In genomic region chr1:155796757-155797405, GRCm38 (mm10) we compare ENCODE assay signal across 25 mouse cellular contexts. TPM values are rescaled to one million over a fixed set of nuclear protein-coding genes. Genes with fewer than 3 reads are reported as not detected.
DNase-seq lines count a peak whose midpoint lies in the region; ATAC-seq and TF ChIP-seq lines count a peak whose summit lies in the region.
"Had no signal": no experiment of that assay in that cellular context is flagged by ENCODE, and none has a peak within 500 bp of the region (broad histone marks: within the 10 kb centered on the region; RNA-seq: fewer than 3 reads in every experiment).

No protein-coding gene starts in this region.

- H3K4me1 ChIP-seq in forebrain, embryonic 13.5 days, result no peaks in the 10 kb centered on the region
- H3K4me1 ChIP-seq in forebrain, embryonic 10.5 days, result 0 out of 2 replicates have a peak, but pooled peaks cover 8% of the 10 kb centered on the region
- no peaks in the 10 kb centered on the region for H3K4me1 ChIP-seq in limb, embryonic 11.5 days (ENCODE audit: control insufficient read depth, insufficient read depth, low read length)
- peaks cover 3% of the 10 kb centered on the region; the same call in 1 of the 2 replicates for H3K4me1 ChIP-seq in limb, embryonic 10.5 days
- peaks cover 0 to 7% of the 10 kb centered on the region in 2 experiments; a peak in 3 of 4 replicates for H3K4me1 ChIP-seq in liver, embryonic 14.5 days (replicated peaks; ENCODE audit: control insufficient read depth in 2 of 2, insufficient read depth in 2 of 2, low read length in 1 of 2)
- H3K4me1 ChIP-seq: limb, embryonic 13.5 days; neural tube, embryonic 13.5 days had no signal

- no peak for TF ChIP-seq EP300 in liver, embryonic 14.5 days (IDR thresholded peaks at IDR 0.05; ENCODE audit: low read depth)

- no peaks in the 10 kb centered on the region for H3K9me3 ChIP-seq in forebrain, embryonic 13.5 days (replicated peaks)
- no peaks in the 10 kb centered on the region for H3K9me3 ChIP-seq in forebrain, embryonic 10.5 days
- H3K9me3 ChIP-seq in limb, embryonic 11.5 days (ENCODE audit: control insufficient read depth, low read length), result no peaks in the 10 kb centered on the region
- H3K9me3 ChIP-seq in limb, embryonic 10.5 days (replicated peaks), result no peaks in the 10 kb centered on the region
- H3K9me3 ChIP-seq in liver, embryonic 14.5 days (ENCODE audit: control insufficient read depth, low read length), result no peaks in the 10 kb centered on the region
- H3K9me3 ChIP-seq: limb, embryonic 13.5 days; neural tube, embryonic 13.5 days had no signal

- 72% methylated on average over 11 of the region's 11 CpGs for WGBS in forebrain, embryonic 13.5 days
- 83% methylated on average over 11 of the region's 11 CpGs for WGBS in forebrain, embryonic 10.5 days
- WGBS in limb, embryonic 11.5 days, result 81% methylated on average over 11 of the region's 11 CpGs
- WGBS in limb, embryonic 10.5 days, result 84% methylated on average over 11 of the region's 11 CpGs
- 55% methylated on average over 11 of the region's 11 CpGs for WGBS in liver, embryonic 14.5 days (ENCODE audit: insufficient replicate concordance)

- no peak overlapping the region for H3K4me2 ChIP-seq in forebrain, embryonic 13.5 days
- no peak overlapping the region for H3K4me2 ChIP-seq in limb, embryonic 11.5 days (ENCODE audit: low read depth, severe bottlenecking)
- H3K4me2 ChIP-seq in liver, embryonic 14.5 days (ENCODE audit: low read depth), result no peak overlapping the region
- H3K4me2 ChIP-seq: limb, embryonic 13.5 days; neural tube, embryonic 13.5 days had no signal

- H3K9ac ChIP-seq in forebrain, embryonic 13.5 days, result no peak overlapping the region
- no peak overlapping the region for H3K9ac ChIP-seq in limb, embryonic 11.5 days (ENCODE audit: low read length)
- H3K9ac ChIP-seq in liver, embryonic 14.5 days (replicated peaks), result no peak overlapping the region
- H3K9ac ChIP-seq: limb, embryonic 13.5 days; neural tube, embryonic 13.5 days had no signal

- no peaks in the 10 kb centered on the region for H3K27me3 ChIP-seq in forebrain, embryonic 13.5 days
- H3K27me3 ChIP-seq in forebrain, embryonic 10.5 days (ENCODE audit: poor library complexity, severe bottlenecking), result no peaks in the 10 kb centered on the region
- no peaks in the 10 kb centered on the region for H3K27me3 ChIP-seq in limb, embryonic 11.5 days (ENCODE audit: control insufficient read depth, insufficient read depth, low read length)
- H3K27me3 ChIP-seq in limb, embryonic 10.5 days (ENCODE audit: low read depth, poor library complexity, severe bottlenecking), result no peaks in the 10 kb centered on the region
- no peaks in the 10 kb centered on the region for H3K27me3 ChIP-seq in liver, embryonic 14.5 days (ENCODE audit: control insufficient read depth, insufficient read depth, low read length)
- H3K27me3 ChIP-seq: limb, embryonic 13.5 days; neural tube, embryonic 13.5 days had no signal

- no peak overlapping the region for H3K4me3 ChIP-seq in forebrain, embryonic 13.5 days
- H3K4me3 ChIP-seq in forebrain, embryonic 10.5 days, result no peak overlapping the region
- no peak overlapping the region for H3K4me3 ChIP-seq in limb, embryonic 11.5 days (ENCODE audit: low read depth, low read length)
- no peak overlapping the region for H3K4me3 ChIP-seq in limb, embryonic 10.5 days
- no peak overlapping the region for H3K4me3 ChIP-seq in liver, embryonic 14.5 days (ENCODE audit: insufficient read depth in 1 of 2, low read depth in 2 of 2, low read length in 2 of 2)
- H3K4me3 ChIP-seq: erythroblast, embryonic 14.5 days; left cerebral cortex, adult 2 months; limb, embryonic 13.5 days; neural tube, embryonic 13.5 days had no signal

- no peak for TF ChIP-seq CTCF in liver, embryonic 14.5 days (IDR thresholded peaks at IDR 0.05; ENCODE audit: low read depth)

- DNase-seq in forebrain, embryonic 10.5 days (ENCODE audit: extremely low spot score, low spot score), result no peak
- DNase-seq in limb, embryonic 11.5 days (ENCODE audit: low spot score), result no peak
- DNase-seq in limb, embryonic 10.5 days (ENCODE audit: low spot score), result no peak
- DNase-seq in c-Kit-positive CD71-positive TER-119-positive erythroid progenitor cells, embryonic 14.5 days (ENCODE audit: low spot score), result peak; percentile 28
- DNase-seq in liver, embryonic 14.5 days (ENCODE audit: low read depth in 3 of 3, low spot score in 3 of 3), result no peak
- DNase-seq in right cerebral cortex, adult 2 months (ENCODE audit: low spot score in 2 of 2), result no peak
- no peak for DNase-seq in layer of hippocampus, adult 8-10 months (ENCODE audit: low spot score in 2 of 2)
- DNase-seq: adrenal gland, postnatal 10 days; cerebellum, postnatal 36 days; gastrocnemius, postnatal 10 days; kidney, adult 11 months; right cerebral cortex, postnatal 14 days; thymus, postnatal 4 days had no signal

- peaks cover 30% of the 10 kb centered on the region for H3K36me3 ChIP-seq in forebrain, embryonic 13.5 days (ENCODE audit: poor library complexity, severe bottlenecking)
- H3K36me3 ChIP-seq in forebrain, embryonic 10.5 days (replicated peaks), result peaks cover 41% of the 10 kb centered on the region
- H3K36me3 ChIP-seq in limb, embryonic 11.5 days (ENCODE audit: control insufficient read depth, insufficient read depth, low read length), result no peaks in the 10 kb centered on the region; the same call in 1 of the 2 replicates
- H3K36me3 ChIP-seq in limb, embryonic 10.5 days, result peaks cover 24% of the 10 kb centered on the region
- H3K36me3 ChIP-seq in liver, embryonic 14.5 days (replicated peaks; ENCODE audit: control insufficient read depth, insufficient read depth, low read depth), result no peaks in the 10 kb centered on the region; the same call in 1 of the 2 replicates

- peak; percentile 69; the same call in 1 of the 2 replicates for ATAC-seq in forebrain, embryonic 13.5 days
- peak; percentile 39; the same call in 1 of the 2 replicates for ATAC-seq in limb, embryonic 11.5 days (ENCODE audit: insufficient number of reproducible peaks, low FRiP score, low TSS enrichment, low read depth)
- ATAC-seq in liver, embryonic 14.5 days (ENCODE audit: insufficient read depth), result 0 out of 2 replicates have a peak, but pooled peaks have one; percentile 24

- 0 out of 2 replicates have a peak overlapping the region, but pooled peaks have one; percentile 28 for H3K27ac ChIP-seq in forebrain, embryonic 13.5 days
- no peak overlapping the region for H3K27ac ChIP-seq in forebrain, embryonic 10.5 days
- no peak overlapping the region for H3K27ac ChIP-seq in limb, embryonic 11.5 days (replicated peaks; ENCODE audit: low read depth, low read length)
- H3K27ac ChIP-seq in limb, embryonic 10.5 days, result no peak overlapping the region
- H3K27ac ChIP-seq in liver, embryonic 14.5 days, result no peak overlapping the region
- H3K27ac ChIP-seq: kidney, postnatal 0 days; left cerebral cortex, adult 2 months; limb, embryonic 13.5 days; neural tube, embryonic 13.5 days had no signal

RNA-seq across cellular contexts. Expression of gene Qsox1, which starts 15.8 kb away (rescaled TPM):
- polyA plus RNA-seq in forebrain, embryonic 13.5 days (2015; fragmentation: Nextera tagmentation; extraction: Ambion mirVana), result 16.7 and 17.4 TPM in 2 replicates
- polyA plus RNA-seq in forebrain, embryonic 10.5 days (2016; fragmentation: Nextera tagmentation; extraction: Ambion mirVana), result 15.8 and 16.6 TPM in 2 replicates
- polyA plus RNA-seq in limb, embryonic 11.5 days (2014; fragmentation: Nextera tagmentation; extraction: Ambion mirVana), result 7.6 and 7.7 TPM in 2 replicates
- polyA plus RNA-seq in limb, embryonic 10.5 days (2016; fragmentation: Nextera tagmentation; extraction: Ambion mirVana), result 12.7 and 17.2 TPM in 2 replicates
- 14.9 and 16.5 TPM in 2 replicates for polyA plus RNA-seq in liver, embryonic 14.5 days (2012; rRNA removed)
- polyA plus RNA-seq in liver, embryonic 14.5 days (2014; fragmentation: Nextera tagmentation; extraction: Ambion mirVana), result 11.0 and 11.2 TPM in 2 replicates
- 10 to 100 TPM; 34.1 to 39.3 (median 36.6) TPM for total RNA-seq in layer of hippocampus, adult 8-10 months (2022)

RNA-seq across cellular contexts. Expression of gene Lhx4, which starts 45.4 kb away (rescaled TPM):
- polyA plus RNA-seq in forebrain, embryonic 13.5 days (2015; fragmentation: Nextera tagmentation; extraction: Ambion mirVana), result 0.04 and 0.06 TPM in 2 replicates
- not detected in 2 replicates for polyA plus RNA-seq in forebrain, embryonic 10.5 days (2016; fragmentation: Nextera tagmentation; extraction: Ambion mirVana)
- 0.06 TPM in 1 of 2 replicates, not detected in the other for polyA plus RNA-seq in limb, embryonic 11.5 days (2014; fragmentation: Nextera tagmentation; extraction: Ambion mirVana)
- 0.23 TPM in 1 of 2 replicates, not detected in the other for polyA plus RNA-seq in limb, embryonic 10.5 days (2016; fragmentation: Nextera tagmentation; extraction: Ambion mirVana)
- not detected in 2 replicates for polyA plus RNA-seq in liver, embryonic 14.5 days (2012; rRNA removed)
- polyA plus RNA-seq in liver, embryonic 14.5 days (2014; fragmentation: Nextera tagmentation; extraction: Ambion mirVana), result not detected in 2 replicates
- under 1 TPM in 1 of 4 experiments, not detected in 3; 0.05 TPM for total RNA-seq in layer of hippocampus, adult 8-10 months (2022)
- total RNA-seq: adrenal gland, postnatal 10 days; gastrocnemius, postnatal 10 days; hematopoietic stem cell, adult 5-6 weeks; layer of hippocampus, adult 18-20 months; left cerebral cortex, adult 2 months; monocyte, adult 5-6 weeks had no signal
- polyA plus RNA-seq: erythroblast, embryonic 14.5 days; frontal cortex, adult 2 months; kidney, postnatal 0 days; lung, embryonic 16.5 days; stomach, embryonic 16.5 days had no signal
